15 mouse cellular contexts compared by ENCODE assay signal in genomic region chr11:71747719-71748118, GRCm38 (mm10). TPM values are rescaled to one million over a fixed set of nuclear protein-coding genes. Genes with fewer than 3 reads are reported as not detected.
DNase-seq lines count a peak whose midpoint lies in the region; ATAC-seq and TF ChIP-seq lines count a peak whose summit lies in the region.
"Had no signal": no experiment of that assay in that cellular context is flagged by ENCODE, and none has a peak within 500 bp of the region (broad histone marks: within the 10 kb centered on the region; RNA-seq: fewer than 3 reads in every experiment).

No protein-coding gene starts in this region.

- H3K36me3 ChIP-seq in lung, embryonic 16.5 days (ENCODE audit: control insufficient read depth, insufficient read depth, low read length) = no peaks in the 10 kb centered on the region
- H3K36me3 ChIP-seq: embryonic facial prominence, embryonic 13.5 days; forebrain, embryonic 12.5 days; hindbrain, embryonic 13.5 days had no signal

- ATAC-seq in lung, embryonic 16.5 days (ENCODE audit: low read depth) = peak; percentile 73

- no peak overlapping the region for H3K9ac ChIP-seq in lung, embryonic 16.5 days (ENCODE audit: low read length)
- H3K9ac ChIP-seq: embryonic facial prominence, embryonic 13.5 days; forebrain, embryonic 12.5 days; hindbrain, embryonic 13.5 days had no signal

- H3K4me3 ChIP-seq in lung, adult 2 months (replicated peaks; ENCODE audit: extremely low read depth, low read depth, low read length) = no peak overlapping the region
- no peak overlapping the region for H3K4me3 ChIP-seq in lung, embryonic 16.5 days (ENCODE audit: low read length)
- H3K4me3 ChIP-seq: embryonic facial prominence, embryonic 13.5 days; forebrain, embryonic 12.5 days; hindbrain, embryonic 13.5 days; megakaryocyte, embryonic 14.5 days had no signal

- peak; percentile 2 for DNase-seq in cerebellum, adult 9-10 months
- DNase-seq in cerebellum, adult 8-10 months = no peak
- DNase-seq in lung, adult 18-20 months = peak; percentile 36 to 42
- no peak for DNase-seq in lung, adult 2 months
- DNase-seq in adipocyte (ENCODE audit: low spot score) = no peak
- no peak for DNase-seq in embryo, embryonic 11 days
- no peak for DNase-seq in frontal cortex, postnatal 25 days (ENCODE audit: low spot score in 2 of 2)
- DNase-seq: adrenal gland, adult 8-10 months; cerebellum, postnatal 36 days; right cerebral cortex, postnatal 4 days had no signal

- no peak for TF ChIP-seq POLR2A in lung, adult 2 months (IDR thresholded peaks at IDR 0.05; ENCODE audit: borderline replicate concordance, extremely low read depth, low read depth, low read length)

- H3K27me3 ChIP-seq in lung, embryonic 16.5 days (ENCODE audit: control insufficient read depth, insufficient read depth, low read depth, low read length) = peaks cover 29% of the 10 kb centered on the region
- H3K27me3 ChIP-seq: hindbrain, embryonic 13.5 days had no signal

- H3K4me1 ChIP-seq in lung, adult 2 months (ENCODE audit: control insufficient read depth, insufficient read depth, low read length) = peaks cover 6% of the 10 kb centered on the region
- 0 out of 2 replicates have a peak, but pooled peaks cover 3% of the 10 kb centered on the region for H3K4me1 ChIP-seq in lung, embryonic 16.5 days (replicated peaks; ENCODE audit: control insufficient read depth, insufficient read depth, low read length)

- TF ChIP-seq CTCF in lung, adult 2 months (IDR thresholded peaks at IDR 0.05; ENCODE audit: insufficient read depth, low read length) = no peak

- no peak overlapping the region for H3K4me2 ChIP-seq in lung, embryonic 16.5 days (ENCODE audit: low read depth, low read length)
- H3K4me2 ChIP-seq: embryonic facial prominence, embryonic 13.5 days; forebrain, embryonic 12.5 days; hindbrain, embryonic 13.5 days had no signal

- H3K27ac ChIP-seq in lung, embryonic 16.5 days (ENCODE audit: low read length) = peak overlapping the region; percentile 43
- H3K27ac ChIP-seq: embryonic facial prominence, embryonic 13.5 days; forebrain, embryonic 12.5 days; hindbrain, embryonic 13.5 days had no signal

- 66% methylated on average over 7 of the region's 7 CpGs for WGBS in lung, adult 2 months
- WGBS in lung, embryonic 16.5 days = 63% methylated on average over 7 of the region's 7 CpGs

- H3K9me3 ChIP-seq in lung, embryonic 16.5 days (ENCODE audit: control insufficient read depth, low read length) = no peaks in the 10 kb centered on the region
- H3K9me3 ChIP-seq: embryonic facial prominence, embryonic 13.5 days; forebrain, embryonic 12.5 days; hindbrain, embryonic 13.5 days had no signal

RNA-seq across cellular contexts. Expression of gene Wscd1, which starts 2.0 kb away (rescaled TPM):
- 45.4 and 52.6 TPM in 2 replicates for polyA plus RNA-seq in lung, adult 2 months (2012; rRNA removed)
- 11.4 and 11.8 TPM in 2 replicates for polyA plus RNA-seq in lung, embryonic 16.5 days (2015; fragmentation: Nextera tagmentation; extraction: Ambion mirVana)

Comparison
In these comparisons a context has a peak if more than half of its experiments do, and no peak if none do; other contexts are left out.
1. DNase-seq: peak in cerebellum, adult 9-10 months (single experiment) and lung, adult 18-20 months (2 of 2); none in cerebellum, adult 8-10 months (single experiment), lung, adult 2 months (single experiment), adipocyte (single experiment), embryo, embryonic 11 days (single experiment) and frontal cortex, postnatal 25 days (0 of 2).